Mouse (Mus musculus): ENCODE measurements around the gene Aqp5.

The Aqp5 gene

GRCm38 (mm10) chr15:99590429-99591084 is at the start of gene Aqp5:
Gene Aqp5 (plus strand): TSS chr15:99590782.
- no peak for DNase-seq (ENCODE audit: low spot score in 2 of 2)

GRCm38 (mm10) chr15:99544047-99544446 is 46.5 kb upstream of the Aqp5 start:
- DNase-seq (ENCODE audit: low spot score in 2 of 2): no peak

- no peak for DNase-seq (ENCODE audit: low spot score in 2 of 2)
Observed at GRCm38 (mm10) chr15:99546596-99546995, 44.0 kb upstream of the Aqp5 start.

GRCm38 (mm10) chr15:99547732-99548131 is 42.9 kb upstream of the Aqp5 start:
- DNase-seq (ENCODE audit: low spot score in 2 of 2): no peak

- DNase-seq (ENCODE audit: low spot score in 2 of 2): no peak
Observed at GRCm38 (mm10) chr15:99549901-99550300, 40.7 kb upstream of the Aqp5 start.

- no peak for DNase-seq (ENCODE audit: low spot score in 2 of 2)
Observed at GRCm38 (mm10) chr15:99553767-99554166, 36.8 kb upstream of the Aqp5 start.

- no peak for DNase-seq (ENCODE audit: low spot score in 2 of 2)
Observed at GRCm38 (mm10) chr15:99558947-99559346, 31.6 kb upstream of the Aqp5 start.

- no peak for DNase-seq (ENCODE audit: low spot score in 2 of 2)
Observed at GRCm38 (mm10) chr15:99560246-99560645, 30.3 kb upstream of the Aqp5 start.

GRCm38 (mm10) chr15:99567371-99567770 is 23.2 kb upstream of the Aqp5 start:
- no peak for DNase-seq (ENCODE audit: low spot score in 2 of 2)

GRCm38 (mm10) chr15:99568682-99569081 is 21.9 kb upstream of the Aqp5 start:
- DNase-seq (ENCODE audit: low spot score in 2 of 2): no peak

- no peak for DNase-seq (ENCODE audit: low spot score in 2 of 2)
Observed at GRCm38 (mm10) chr15:99569123-99569522, 21.5 kb upstream of the Aqp5 start.

- DNase-seq (ENCODE audit: low spot score in 2 of 2): no peak
Observed at GRCm38 (mm10) chr15:99578802-99579485, 11.6 kb upstream of the Aqp5 start, which contains the start of gene Aqp2. Gene Aqp2 (plus strand): TSS chr15:99579055.

- peak in 1 of 2 experiments; percentile 21 for DNase-seq (ENCODE audit: low spot score in 2 of 2)
Observed at GRCm38 (mm10) chr15:99583463-99584344, 6.9 kb upstream of the Aqp5 start.

- peak in 1 of 2 experiments; percentile 50 for DNase-seq (ENCODE audit: low spot score in 2 of 2)
Observed at GRCm38 (mm10) chr15:99584407-99585202, 6.0 kb upstream of the Aqp5 start.

GRCm38 (mm10) chr15:99585741-99586140 is 4.8 kb upstream of the Aqp5 start:
- DNase-seq (ENCODE audit: low spot score in 2 of 2): no peak

- no peak for DNase-seq (ENCODE audit: low spot score in 2 of 2)
Observed at GRCm38 (mm10) chr15:99586525-99586924, 4.1 kb upstream of the Aqp5 start.

- DNase-seq (ENCODE audit: low spot score in 2 of 2): no peak
Observed at GRCm38 (mm10) chr15:99589237-99589636, 1.3 kb upstream of the Aqp5 start.

- no peak for DNase-seq (ENCODE audit: low spot score in 2 of 2)
Observed at GRCm38 (mm10) chr15:99589704-99590103, 878 bp upstream of the Aqp5 start.

GRCm38 (mm10) chr15:99592177-99592576 is 1.6 kb downstream of the Aqp5 start:
- peak; percentile 30 to 54 for DNase-seq (ENCODE audit: low spot score in 2 of 2)

- DNase-seq (ENCODE audit: low spot score in 2 of 2): no peak
Observed at GRCm38 (mm10) chr15:99592877-99593276, 2.3 kb downstream of the Aqp5 start.

- no peak for DNase-seq (ENCODE audit: low spot score in 2 of 2)
Observed at GRCm38 (mm10) chr15:99594951-99595350, 4.4 kb downstream of the Aqp5 start.
